Mouse (Mus musculus): ENCODE measurements around the gene Zfp40. TPM values are rescaled to one million over a fixed set of nuclear protein-coding genes. Genes with fewer than 3 reads are reported as not detected.

Gene Zfp40
- total RNA-seq (2023): 1 to 10 TPM; 7.6 to 8.3 TPM

DNA sequence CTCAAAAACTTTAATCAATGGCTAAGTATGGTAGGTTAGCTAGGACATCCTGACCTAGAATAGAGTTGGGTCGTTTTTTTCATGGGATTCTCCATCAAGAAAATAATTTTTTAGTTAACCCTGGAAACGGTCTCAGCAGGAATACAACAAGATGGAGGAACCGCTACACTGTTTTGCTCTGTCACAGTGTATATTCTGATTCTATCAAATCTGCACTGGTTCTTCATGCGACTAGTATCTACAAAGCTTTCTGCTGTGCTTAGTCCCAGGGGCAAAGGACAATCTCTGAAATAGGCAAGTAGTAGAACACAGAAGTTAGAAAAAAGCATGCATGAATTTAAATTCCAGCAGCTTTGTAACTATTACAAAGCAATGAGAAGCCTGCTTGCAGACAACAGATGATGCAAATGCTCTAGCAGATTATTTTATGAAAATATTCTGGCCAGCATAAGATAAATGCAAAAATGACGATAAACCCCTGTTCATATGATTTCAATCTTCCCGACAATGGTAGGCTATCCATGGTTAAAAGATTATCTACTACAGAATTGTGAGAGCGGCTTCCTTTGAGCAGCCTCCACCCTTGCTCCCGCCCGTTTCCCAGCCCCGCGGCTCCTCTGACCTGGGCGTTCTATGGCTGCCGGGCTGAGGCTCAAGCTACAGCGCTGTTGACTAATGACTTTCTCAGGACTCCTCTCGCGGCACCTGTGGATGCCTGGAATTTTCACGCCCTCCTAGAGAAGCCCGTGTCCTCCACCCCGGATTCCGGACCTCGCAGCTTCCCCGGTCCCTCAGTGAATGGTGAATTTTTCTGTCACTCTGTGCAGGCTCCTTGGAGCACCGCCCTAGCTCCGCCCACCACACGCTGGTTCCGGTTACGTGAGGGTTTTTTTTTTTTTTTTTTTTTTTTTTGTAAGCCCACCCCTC lies at the start of gene Zfp40:
Gene Zfp40 (minus strand): TSS at position 800 of the 927 bp plus-strand sequence.

Other genes with a start within 250 kb of the Zfp40 start
- gene Vmn2r-ps130, start 132.1 kb downstream of the Zfp40 start, total RNA-seq (2023): not detected
- gene Vmn2r114, start 119.3 kb upstream of the Zfp40 start, total RNA-seq (2023): under 1 TPM; 0.06 to 0.12 TPM
- gene Vmn2r115, start 150.5 kb upstream of the Zfp40 start, total RNA-seq (2023): not detected
- gene Vmn2r116, start 191.4 kb upstream of the Zfp40 start, total RNA-seq (2023): not detected